Mouse (Mus musculus) heart, postnatal 0 days (tissue): ENCODE results near the gene Fuca1.

Source experiments
- CTCF ChIP-seq: IDR thresholded peaks from 2 replicates; pipeline ENCODE4 v1.5.1; 2016; ENCODE audit warnings: antibody characterized with exemption, control low read depth, low read depth
- EP300 ChIP-seq: IDR thresholded peaks from 2 replicates; pipeline ENCODE4 v1.6.1; 2016; ENCODE audit warnings: antibody characterized with exemption, low read depth

DNA sequence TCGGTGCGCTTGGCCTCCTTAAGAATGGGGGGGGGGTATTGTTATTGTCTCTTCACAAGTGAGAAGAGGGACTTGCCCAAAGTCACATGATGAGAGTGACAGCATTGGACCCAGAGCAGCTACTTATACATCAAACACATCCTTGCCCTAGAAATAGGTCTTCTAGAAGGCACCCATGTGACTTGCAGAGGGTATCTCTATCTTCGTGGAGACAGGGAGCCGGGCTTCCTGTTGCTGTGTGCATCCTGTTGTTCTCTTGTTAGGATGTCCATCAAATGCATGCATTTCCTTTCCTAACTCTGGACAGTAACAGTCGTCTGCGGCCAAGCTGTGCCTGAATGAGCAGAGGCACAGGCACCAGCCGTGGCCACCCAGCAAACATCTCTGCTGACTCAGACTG lies 9.0 kb upstream of the Fuca1 start:
- no peak for TF ChIP-seq CTCF
- no peak for TF ChIP-seq EP300
